Mouse (Mus musculus) gastrocnemius, postnatal 25 days (tissue): ENCODE data around the gene Itga8. TPM values are rescaled to one million over a fixed set of nuclear protein-coding genes. Genes with fewer than 3 reads are reported as not detected.

Source experiments
- DNase-seq: peaks from one replicate; pipeline ENCODE4 v3.0.0; 2022
- total RNA-seq, 2 experiments: library from RNA; stranded (reverse); gene quantifications; 1 replicate in 1 of 2; 2 replicates in 1 of 2; pipeline ENCODE4 v1.2.3; 2021

The Itga8 gene
- total RNA-seq, 2 experiments from 2014 or later, result 2.1 to 2.2 TPM

DNA sequence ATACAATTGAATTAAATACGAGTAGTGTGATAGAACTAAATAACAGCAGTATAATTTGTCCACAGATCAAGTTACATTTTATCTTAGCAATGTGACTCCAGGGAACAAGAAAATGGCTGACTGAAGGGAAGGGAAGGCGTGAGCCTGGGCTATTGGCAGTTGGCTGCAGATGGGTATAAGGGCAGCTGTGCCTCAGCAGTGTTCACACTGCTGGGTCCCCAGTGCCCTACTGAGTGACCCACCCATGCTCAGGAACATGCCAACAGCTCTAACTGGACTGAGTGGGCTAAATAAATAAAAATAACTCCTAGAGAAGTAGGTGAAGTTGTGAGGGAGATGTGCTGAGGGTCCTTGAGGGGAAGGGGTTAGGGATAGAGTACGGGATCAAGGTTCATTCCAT lies 103.5 kb downstream of the Itga8 start:
- no peak for DNase-seq

DNA sequence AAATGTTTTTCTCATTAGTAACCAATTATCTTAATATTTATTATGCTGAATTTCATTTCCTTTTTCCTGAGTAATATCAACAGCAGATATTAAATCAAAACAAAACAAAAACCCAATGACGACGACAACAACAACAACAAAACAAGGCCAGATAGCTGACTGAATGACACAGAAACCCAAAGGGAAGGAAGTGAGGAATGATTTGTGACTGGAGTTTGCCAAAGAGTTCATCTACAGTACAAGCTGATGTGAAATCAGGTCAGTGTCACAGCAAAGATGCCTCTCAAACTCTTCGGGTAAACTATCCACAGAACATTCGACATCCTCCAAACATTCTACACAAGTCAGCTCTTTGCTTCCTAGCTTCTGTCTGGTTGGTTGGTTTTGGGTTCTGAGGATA lies 104.0 kb downstream of the Itga8 start:
- DNase-seq, result no peak

DNA sequence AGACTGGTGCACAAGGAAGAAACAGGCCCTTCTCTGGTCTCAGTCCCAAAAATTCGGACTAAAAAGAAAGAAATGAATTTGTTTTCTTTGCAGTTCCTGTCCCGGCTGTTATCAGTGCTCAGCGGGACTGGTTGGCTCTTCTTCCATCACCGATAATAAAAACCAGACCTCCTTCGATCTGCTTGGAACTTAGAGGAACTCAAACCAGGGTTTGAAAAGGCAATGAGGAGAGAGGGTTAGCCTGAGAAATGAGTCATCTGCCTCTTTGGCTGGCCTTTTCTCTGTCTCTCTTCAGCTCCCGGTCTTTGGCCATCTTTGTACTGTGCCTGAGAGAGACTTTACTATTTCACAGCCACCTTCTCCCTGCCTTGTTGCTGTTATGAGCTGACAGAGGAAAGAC lies 112.7 kb downstream of the Itga8 start:
- DNase-seq, result no peak

DNA sequence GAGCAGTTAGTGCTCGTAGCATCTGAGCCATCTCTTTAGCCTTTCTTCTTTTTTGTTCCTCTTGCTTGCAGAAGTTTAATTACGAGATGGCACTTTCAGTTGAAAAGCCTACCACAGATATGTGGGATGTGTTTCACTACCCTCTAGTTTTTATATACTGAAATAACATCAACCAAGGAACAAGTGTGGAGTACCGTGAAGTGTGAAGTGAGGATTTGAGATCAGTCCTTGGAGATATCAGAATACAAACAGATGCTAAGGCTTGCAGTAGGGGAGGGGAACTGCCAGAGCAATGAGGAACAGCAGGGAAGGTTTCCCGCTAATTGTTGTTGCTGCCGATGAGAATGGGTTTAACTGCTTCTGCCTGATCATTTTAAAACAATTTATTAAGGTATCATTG lies 114.1 kb downstream of the Itga8 start:
- DNase-seq, result no peak

DNA sequence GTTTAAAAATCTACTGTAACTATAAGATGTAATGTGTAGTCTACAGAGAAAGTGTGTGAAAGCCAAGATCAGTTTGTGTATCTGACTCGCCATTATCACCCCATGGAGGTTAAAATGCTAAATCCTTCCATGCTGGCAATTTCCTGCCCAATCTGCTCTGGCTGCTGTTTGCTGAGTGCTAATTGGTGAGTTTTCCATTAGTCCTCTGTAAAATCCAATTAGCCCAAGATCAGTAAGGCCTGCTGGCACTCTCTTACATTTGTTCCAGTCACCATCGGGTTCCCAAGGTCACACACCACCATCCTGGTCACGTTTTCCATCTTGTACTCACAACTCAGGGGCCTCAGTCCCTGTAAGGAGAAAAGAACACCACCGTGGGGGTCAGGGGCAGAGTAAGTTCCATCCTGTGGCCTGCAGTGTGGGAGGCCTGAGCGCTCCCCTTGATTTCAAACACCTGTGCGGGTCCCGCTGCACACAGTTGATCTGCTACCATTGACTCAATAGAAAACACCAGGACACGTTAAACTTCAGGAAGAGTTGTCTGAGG lies 119.2 kb downstream of the Itga8 start:
- DNase-seq, result no peak

DNA sequence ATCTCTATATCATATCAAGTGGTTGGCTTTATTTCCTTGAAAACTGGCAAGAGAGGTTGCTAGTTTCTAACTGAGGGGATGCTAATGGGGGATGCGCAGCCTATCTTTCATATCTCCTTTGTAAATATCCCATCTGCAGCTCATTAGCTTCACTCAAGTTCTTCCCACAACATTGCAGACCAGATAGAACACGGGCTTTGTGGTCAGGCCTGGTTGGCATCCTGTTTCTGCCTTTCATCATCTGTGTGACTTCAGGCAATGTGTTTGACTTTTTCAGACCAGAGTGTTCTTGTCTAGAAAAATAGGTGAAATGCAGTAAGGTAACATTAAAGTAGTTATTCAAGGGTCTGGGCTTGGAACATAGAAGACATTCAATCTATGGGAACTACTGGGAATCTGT lies 121.1 kb downstream of the Itga8 start:
- DNase-seq, result no peak

DNA sequence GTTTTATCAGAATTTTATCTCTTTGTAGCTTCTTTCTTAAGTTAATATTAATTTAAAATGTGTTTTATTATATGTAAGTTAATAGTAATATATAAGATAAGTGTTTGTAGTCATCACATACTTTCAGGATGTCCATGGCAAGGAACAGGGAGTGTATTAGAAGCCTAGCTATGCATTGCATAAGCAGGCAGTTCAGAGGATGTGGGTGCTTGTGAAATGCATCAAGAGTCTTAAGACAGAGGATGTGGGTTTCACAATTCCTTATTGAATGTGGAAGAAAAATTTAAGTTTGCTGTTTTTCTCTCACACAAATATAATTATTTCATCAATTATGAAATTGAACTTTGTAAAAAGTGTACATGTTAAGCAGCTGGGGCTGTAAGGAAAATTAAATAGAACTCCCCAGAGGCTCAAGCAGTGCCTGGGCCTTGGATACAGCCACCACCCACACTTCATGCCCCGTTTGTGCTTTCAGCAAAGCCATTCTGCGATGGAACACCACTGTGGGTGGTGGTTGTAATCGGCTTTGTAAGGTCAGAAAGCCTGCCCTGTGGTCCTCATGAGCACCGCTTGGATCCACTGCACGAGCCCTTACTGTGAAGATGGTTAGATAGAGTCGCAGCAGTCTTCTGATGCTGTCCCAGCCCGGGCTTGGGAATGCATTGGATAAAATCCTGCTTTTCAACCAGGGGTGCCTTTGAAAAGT lies 126.8 kb downstream of the Itga8 start:
- no peak for DNase-seq

DNA sequence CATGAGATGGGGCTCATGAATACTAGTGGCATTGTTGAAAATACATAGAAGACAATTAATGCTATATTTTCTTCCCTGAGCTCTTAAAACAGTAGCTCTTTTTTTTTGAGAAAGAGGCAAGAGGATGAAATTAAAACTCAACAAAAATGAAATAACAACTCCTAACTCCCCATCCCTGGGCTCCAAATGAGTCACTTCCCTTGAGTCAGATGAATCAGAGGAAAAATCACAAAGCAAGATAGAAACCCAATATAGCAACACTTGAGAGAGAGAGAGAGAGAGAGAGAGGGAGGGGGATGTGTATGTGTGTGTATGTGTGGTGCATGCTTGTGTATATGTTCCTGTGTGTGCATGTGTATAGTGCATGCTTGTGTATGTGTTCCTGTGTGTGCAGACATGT lies 131.5 kb downstream of the Itga8 start:
- DNase-seq, result no peak

DNA sequence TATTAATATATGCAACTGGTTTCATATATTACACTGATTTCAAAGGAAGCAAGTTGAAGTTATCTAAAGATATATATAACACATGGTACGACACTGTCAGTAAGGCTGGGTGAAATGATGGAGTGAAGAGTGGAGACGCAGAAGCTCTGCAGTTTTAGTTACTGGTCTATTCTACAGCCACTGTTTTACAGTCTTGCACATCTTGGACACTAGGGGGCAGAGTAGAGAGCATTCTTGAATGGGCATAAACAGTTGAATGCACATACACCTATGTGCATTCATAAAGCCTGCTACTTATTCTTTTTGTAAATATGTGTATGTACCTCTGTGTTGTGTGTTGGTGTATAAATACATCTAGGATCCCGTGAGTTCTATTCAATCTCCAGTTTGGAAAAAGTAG lies 141.2 kb downstream of the Itga8 start:
- no peak for DNase-seq

DNA sequence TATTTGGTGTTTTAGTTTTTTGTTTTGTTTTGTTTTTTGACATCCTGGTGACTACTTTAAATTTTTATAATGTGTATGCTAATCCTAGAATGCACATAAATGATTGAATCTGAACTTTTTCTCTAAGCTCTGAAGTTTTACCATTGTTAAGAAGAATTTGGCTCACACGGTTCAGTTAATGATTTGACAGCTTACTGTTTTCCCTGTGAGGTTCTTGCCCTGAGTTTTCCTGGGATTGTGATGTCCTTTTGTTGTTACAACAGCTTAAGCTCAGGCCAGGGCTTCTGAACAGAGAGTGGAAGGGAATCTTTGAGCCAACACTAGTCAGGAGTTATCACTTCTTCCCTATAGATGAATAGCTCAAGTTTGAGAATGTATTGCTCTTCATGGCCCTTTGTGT lies 144.7 kb downstream of the Itga8 start:
- no peak for DNase-seq

DNA sequence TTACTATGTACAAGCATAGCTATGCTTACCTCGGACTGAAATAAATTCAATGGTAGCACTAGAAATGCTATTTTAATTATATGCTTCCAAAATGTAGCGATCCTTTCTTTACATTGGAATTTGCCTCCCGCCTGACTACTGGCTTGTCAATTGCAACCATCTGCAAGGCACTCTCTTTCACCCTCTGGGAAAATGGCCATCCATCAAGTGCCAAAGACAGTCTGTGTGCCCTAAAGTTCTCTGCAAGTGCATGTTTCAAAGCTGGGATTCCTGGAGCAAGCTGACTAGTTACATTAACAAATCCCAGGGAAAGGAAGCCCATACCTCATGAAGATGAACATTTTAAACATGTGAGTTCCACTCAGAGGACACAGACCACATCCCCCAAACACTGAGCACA lies 145.3 kb downstream of the Itga8 start:
- DNase-seq, result no peak

DNA sequence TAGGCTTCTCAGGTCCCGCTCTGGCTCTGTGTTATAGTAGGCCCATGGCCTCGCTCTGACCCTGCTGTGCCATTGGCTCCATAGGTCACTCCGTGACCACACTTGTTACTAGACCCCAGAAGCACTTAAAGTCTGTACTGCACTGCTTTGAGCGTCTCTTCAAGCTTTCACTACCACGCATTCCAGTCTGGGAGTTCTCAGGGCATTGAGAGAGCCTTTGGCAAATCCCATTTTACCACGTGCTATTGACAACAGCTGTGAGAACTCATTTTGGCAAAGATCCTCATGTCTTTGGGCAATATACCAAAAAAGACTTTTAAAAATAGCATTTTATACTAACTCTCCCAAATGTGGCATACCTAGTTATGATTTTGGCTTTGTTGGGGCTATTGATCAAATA lies 147.0 kb downstream of the Itga8 start:
- no peak for DNase-seq

DNA sequence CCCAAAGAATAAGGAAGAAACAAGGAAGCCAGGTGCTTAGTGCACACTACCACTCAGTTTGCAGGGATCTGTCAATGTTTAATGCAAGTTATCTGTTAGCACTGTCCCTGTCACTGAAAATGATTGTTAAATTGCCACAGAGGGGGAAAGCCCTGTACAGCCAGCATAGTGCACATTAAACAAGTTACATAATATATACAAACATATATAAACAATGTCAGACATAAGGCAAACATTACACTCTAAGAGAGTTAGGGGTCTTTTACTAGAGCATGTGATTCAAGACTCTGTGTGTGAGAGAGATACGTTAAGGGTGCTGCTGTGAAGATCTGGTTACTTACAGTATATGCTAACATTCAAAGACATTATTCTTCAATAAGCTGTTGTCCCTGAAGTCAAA lies 148.2 kb downstream of the Itga8 start:
- no peak for DNase-seq

DNA sequence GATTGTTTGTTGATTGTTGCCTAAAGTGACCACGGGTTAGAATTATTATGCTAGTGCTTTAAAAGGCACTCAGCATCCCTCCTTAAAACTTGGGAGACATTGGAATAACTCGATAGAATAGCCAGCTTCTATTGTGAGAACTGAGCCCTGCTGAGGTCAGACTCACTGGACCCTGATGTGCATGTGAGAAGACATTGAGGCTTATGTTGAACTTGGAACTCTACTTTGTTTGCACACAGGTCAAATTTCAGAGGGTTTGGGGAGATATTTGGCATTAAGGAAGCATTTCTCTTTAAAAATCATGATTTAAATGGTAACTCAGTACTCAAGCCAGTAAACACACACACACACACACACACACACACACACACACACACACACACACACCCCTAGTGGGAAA lies 153.8 kb downstream of the Itga8 start:
- DNase-seq, result no peak

DNA sequence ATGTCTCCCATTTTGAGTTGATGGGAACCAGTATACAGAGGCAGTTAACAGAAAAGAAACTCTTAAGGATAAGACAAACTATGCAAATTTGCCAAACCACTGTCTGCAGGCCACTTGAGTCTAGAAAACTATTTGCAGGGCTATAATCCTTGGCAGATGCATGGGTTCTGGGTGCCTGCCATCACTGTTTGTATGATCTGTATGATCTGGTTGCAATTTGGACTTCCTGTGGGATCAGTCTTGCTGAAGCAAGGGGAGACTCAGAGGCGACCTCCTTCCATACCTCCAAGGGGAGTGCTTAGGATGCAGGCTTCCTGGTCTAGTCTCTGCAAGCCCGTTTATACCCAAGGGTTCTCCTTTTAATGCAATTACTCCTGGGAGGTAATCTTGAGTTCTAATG lies 155.1 kb downstream of the Itga8 start:
- no peak for DNase-seq

DNA sequence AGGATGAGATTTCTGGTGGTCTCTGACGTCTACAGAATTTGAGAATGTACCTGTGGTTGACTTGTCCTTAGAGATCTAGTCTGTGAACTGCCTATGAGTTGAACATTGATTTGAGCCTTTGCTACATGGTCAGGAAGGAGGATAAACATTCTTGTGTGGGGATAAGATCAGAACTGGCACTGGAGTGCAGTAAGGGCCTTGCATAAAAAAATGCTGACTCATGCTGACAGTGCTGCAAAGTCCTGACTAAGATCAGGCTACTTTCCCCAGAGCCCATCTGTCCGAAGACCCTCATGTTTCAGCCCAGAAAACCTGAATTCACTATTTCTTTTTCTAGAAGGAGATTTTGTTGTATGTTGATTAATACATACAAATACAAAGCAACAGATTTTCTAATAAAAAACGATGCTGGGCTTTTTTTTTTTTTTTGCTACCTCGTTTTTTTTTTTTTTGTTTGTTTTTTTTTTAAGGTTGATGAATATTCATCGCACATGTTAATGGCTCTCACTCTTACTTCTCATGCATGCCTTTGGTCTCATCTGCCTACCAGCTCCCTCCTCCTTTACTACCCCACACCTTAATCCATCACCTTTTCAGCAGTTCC lies 162.9 kb downstream of the Itga8 start:
- no peak for DNase-seq

DNA sequence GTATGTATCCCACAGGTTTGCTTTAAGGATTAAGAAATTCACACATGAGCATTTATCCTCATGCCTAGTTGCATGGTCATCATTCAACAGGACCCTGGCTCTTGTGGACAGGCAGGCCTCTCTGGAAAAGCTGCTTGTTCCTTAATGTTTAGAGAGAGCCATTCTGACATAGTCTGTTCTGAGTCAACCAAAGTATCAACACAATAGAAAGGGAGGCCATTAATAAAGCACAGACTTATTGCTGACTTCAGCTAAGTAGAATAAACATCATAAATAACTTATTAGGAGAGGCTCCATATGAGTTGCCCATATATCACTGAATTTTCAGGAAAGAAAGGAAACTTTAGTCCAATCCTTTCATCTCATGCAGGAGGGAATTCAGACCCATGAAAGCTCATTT lies 175.1 kb downstream of the Itga8 start:
- DNase-seq, result no peak

DNA sequence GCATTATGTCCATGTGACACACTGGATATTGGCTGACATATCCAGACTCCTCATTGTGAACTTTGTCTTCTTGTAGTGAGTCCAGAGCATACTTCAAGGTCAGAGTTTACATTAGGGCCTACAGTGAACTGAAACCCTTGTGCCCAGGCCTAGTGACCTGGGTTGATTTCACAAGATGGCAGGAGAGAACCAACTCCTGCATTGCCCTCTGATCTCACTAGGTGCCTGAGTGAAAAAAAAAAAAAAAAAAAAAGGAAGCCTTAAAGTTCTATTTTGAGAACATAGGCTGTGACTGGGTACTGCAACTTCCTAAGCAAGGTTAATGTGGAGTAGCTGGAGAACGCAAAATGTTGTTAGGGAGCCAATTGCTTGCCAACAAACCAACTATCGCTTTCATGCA lies 186.2 kb downstream of the Itga8 start:
- no peak for DNase-seq

DNA sequence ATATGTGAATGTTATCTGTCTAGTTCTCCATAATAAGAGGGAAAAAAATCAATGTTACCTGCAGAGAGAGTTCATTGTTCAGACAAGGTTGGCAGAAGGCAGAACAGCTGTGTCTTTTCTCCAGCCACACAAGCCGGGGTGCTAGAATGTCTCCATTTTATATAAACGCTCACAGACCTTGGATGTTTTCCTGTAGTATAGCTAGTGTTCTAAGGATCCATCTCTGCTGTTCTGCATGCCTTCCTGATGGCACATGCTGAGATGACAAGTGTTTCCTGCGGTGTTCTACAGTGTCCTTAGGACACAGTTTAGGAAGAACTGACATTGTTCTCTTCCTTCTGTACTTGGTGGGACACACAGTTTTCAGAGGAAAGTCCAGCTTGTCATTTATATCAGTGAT lies 192.4 kb downstream of the Itga8 start:
- no peak for DNase-seq

DNA sequence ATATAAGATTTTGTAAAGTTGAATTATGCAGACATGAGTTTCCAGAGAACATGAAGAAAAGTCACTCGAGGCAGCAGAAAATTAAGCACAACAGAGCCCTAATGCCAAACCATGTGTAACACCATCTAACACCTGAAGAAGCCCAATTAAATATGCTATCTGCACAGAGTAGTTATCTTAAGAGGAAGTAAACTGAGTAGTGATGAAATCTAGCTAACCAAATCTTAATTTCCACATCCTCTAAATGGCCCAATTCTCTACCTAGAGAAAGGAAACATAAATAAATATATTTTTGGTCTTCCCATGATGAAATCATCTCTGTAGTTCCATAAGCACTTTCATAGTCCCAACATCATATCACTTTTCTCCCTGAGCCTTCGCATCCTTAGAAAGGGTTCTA lies 193.4 kb downstream of the Itga8 start:
- DNase-seq, result no peak

DNA sequence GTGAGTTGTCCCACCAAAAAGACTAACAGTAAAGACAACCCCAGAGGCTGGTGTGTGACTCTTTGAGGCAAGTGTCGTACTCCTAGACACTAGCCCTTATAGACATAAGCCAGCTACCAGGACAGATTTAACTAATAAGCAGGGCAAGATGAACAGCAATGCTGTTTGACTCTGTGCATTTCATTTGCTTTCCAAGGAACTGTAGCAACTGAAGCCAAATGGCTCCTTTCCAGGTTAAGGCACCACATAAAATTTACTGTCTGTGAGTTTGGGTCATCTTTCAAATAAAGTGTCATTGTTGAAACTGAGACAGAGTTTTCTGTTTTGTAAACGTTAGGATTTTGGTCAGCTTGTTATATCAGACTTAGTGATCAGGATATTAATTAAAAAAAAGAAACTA lies 194.5 kb downstream of the Itga8 start:
- no peak for DNase-seq

DNA sequence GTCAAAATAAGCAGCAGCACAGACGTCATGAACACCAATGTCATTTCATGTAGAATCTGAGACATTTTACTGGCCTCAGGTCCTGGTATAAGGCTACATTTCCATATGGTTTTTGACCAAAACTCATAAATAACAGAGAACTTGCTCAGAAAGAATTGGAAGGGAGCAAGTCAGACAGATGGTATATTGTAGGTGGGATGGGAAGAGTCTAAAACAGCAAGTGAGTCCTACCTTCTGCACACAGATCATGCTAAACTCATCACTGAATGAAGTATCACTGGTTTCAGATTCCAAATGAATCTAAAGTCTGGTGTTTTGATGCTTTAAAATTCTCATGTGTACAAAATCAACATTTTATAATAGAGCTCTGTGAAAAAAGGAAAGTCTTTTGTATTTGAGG lies 198.5 kb downstream of the Itga8 start:
- DNase-seq, result no peak

DNA sequence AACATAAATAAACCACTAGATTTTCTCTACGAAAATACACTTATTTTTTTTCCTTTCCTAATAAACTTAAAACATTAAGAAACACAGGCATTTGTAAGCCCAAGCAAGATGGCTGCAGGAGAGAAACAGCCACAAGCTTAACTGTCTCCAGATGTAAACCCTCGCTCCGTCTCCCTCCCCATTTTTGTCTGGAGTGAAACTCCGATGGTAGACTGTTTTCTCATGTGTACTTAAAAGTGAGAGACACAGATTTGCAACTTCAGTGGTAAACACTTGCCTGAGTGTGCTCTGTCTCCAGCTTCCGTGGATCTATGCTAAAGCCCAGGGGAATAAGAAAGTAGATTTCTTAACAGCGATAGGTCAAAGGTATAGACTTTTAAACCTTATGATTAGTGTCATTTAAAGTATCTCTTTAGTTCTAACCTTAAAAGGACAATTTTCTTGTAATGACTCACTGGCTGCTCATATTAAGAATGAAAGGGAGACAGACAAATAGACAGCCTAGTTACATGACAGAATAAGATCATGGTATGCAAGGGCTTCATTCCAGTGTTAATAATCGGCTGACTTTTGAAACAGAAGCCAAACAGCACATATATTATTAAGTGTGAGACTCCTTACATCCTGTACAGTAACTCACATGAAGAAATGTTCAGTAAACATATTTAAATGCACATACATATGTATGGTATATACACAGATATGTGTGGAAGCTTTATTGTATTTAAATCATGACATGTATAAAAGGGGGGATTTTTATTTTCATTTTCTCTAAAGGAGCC lies 209.3 kb downstream of the Itga8 start:
- DNase-seq, result no peak
